Mouse (Mus musculus) layer of hippocampus, postnatal 14 days (tissue): ENCODE measurements at regions not wholly inside any gene's neighbourhood (a gene's known extent, or its start where the extent isn't known, plus 50 kb on each side); places are given as distances from the start of the nearest gene placed in this dataset.

Experiments used
- DNase-seq, 2 experiments: peaks; one replicate each; pipeline ENCODE4 v3.0.0; 2021 to 2022; ENCODE audit warnings: low spot score in 2 of 2, mixed read lengths in 1 of 2

DNA sequence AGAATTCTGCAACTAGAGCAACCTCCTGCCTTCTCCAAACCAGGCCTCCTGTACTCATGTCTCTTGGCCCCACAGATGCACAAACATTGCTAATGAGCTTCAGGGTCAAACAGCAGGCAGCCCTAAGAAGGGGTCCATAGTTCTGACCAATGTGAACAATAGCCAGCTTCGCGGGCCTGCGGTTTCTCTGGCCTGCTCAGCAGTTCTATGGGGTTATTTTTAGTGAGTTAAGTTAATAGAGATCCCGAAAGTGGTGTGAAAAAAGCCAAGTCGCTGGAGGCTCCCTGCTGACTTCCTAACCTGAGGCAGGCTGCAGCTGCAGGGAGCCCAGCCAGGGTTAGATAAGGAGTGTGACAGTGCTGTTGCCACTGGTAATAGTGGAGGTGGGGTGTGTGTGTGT is 106.6 kb downstream of the Pdcd6ip start:
- DNase-seq = no peak

GRCm38 (mm10) chr9:113587260-113587659 is 120.8 kb downstream of the Pdcd6ip start:
- no peak for DNase-seq

DNA sequence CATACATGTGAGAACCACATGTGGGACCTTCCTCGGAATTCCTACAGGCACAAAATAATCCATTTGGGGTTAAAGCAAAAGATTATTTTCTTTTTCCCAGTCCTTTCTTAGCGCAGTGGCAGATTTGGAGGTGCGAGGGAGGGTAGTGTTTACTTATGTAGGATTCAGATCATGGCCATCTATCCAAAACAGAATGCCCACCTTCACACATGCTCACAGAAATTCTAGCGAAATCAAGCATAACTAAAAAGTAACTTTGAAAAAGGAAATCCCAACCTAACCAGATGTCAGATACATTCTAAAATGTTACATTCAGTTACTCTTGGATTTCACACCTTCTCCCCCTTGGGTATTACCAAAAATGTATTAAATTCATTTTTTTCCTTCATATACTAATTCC is 121.6 kb downstream of the Pdcd6ip start:
- DNase-seq = no peak

DNA sequence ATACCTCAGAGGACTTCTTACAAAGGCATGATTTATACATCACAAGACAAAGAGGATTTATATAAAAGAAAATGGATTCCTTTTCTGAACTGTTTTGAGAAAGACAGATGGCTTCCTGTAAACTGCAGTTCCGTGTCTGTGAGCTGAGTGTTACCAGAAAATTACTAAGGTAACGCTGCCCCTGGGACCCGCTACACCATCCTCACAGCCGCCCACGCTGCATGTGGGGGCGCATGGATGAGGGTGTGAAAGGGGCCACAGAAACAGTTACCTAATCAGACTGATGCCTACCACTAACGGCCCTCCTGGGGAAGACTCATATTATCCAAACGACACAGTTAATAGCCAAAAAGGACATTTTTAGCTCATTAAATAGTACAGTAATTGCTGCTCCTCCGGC is 129.8 kb downstream of the Pdcd6ip start:
- DNase-seq = no peak

GRCm38 (mm10) chr9:113568849-113569248 is 139.2 kb downstream of the Pdcd6ip start:
- DNase-seq = no peak

GRCm38 (mm10) chr9:113567705-113568104 is 140.4 kb downstream of the Pdcd6ip start:
- DNase-seq = no peak

GRCm38 (mm10) chr9:113566620-113567019 is 141.4 kb downstream of the Pdcd6ip start:
- no peak for DNase-seq

GRCm38 (mm10) chr9:113553911-113554310 is 154.1 kb downstream of the Pdcd6ip start:
- DNase-seq = no peak

DNA sequence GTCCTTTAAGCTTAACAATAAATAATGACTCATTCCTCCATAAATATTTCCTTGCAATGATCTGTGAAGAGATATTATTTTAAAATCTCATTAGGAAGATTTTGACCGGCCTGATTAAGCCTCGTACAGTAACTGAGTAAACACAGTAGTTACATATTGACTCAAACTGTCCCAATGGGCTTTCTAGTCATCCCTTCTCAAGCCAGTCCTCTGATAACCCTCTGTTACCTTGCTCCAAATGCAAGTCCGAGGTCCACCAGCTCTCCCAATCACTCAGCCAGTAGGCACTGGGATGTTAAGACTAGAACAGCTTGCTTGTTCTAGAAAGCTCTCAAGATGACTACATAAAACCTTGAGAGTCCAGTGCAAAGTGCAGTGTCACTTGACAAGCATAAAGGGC is 160.6 kb downstream of the Pdcd6ip start:
- DNase-seq = no peak

DNA sequence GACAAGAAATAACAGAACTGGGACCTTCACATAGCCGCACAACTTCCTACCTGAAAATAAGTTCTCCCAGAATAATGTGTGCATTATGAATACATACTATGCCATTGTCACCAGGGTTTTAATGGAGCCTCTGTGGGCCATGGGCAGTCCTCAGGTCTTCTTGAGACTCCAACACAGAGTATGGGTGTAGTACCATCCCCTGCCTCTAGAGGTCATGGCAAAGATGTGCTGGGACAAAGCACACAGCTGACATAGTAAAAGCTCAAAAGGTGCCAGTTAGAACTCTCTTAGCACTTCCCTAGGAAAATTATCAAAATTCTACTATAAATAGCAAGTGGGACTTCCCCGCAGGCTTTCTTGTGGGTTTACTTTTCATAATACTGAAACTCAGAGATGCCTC is 179.5 kb downstream of the Pdcd6ip start:
- DNase-seq = no peak

- no peak for DNase-seq
These were observed 183.8 kb downstream of the Pdcd6ip start for GRCm38 (mm10) chr9:113524307-113524706.

- DNase-seq = no peak
These were observed 184.9 kb downstream of the Pdcd6ip start for GRCm38 (mm10) chr9:113523173-113523572.

- DNase-seq = no peak
These were observed 188.3 kb downstream of the Pdcd6ip start for GRCm38 (mm10) chr9:113519727-113520126.

GRCm38 (mm10) chr9:113518482-113518881 is 189.6 kb downstream of the Pdcd6ip start:
- DNase-seq = no peak

- no peak for DNase-seq
These were observed 190.3 kb downstream of the Pdcd6ip start for GRCm38 (mm10) chr9:113517756-113518155.

- no peak for DNase-seq
These were observed 192.4 kb downstream of the Pdcd6ip start for GRCm38 (mm10) chr9:113515703-113516020.

DNA sequence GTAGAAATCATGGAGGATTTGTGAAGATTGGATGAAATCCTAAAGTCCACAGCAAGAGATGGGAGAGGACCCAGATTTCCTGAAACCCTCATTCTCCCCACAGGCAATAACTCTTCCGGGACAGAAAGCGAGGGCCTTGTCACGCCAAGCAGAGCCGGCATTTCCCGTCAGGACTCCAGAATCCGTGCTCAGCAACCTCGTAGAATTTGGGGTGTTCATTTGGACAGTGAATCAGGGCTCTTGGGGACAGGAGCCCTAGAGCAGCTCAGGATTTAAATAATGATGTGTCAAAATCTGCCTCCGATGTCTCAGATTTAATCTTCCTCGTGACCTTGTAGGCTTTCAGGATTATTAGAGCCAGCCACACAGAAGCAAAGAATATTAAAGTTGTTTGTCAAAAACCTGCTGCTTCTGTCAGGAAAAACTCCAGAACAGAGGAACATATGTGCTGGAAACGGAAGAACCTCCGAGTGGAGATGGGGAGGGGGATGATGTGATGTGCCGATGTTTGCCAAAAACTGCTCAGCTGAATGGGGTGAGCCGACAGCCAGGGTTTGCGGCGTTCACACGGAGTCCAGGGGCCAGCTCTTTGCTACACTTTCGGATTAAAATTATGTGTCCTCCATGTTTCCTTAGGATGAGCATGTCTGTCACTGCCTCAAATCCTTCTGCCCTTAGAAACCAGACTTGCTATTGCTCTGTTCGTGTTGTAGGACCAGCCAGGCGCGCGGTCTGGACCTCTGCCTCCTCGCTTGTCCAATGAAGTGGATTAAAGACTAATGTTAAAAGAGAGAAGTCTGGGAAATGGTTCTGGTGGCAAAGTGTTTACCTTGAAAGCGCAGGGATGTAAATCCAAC is 193.0 kb downstream of the Pdcd6ip start:
- DNase-seq = no peak

DNA sequence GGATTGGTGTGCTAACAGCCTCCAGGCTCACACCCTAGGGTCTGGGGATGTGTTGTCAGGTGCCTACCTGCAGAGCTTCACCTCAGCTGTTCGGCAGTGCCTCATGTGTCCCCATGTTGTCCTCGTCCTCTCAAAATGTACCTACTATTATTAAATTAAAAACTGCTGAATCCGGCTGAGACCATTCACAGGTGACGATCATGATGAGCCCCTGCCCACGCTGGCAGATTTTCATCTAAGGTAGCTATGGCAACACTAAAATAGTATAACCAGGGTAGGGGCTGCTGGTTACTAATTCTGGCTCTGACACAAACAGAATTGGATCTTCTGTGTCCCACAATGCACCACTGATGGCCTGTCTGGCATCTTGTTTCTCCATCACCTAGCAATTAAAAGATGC is 196.8 kb downstream of the Pdcd6ip start:
- DNase-seq = no peak

DNA sequence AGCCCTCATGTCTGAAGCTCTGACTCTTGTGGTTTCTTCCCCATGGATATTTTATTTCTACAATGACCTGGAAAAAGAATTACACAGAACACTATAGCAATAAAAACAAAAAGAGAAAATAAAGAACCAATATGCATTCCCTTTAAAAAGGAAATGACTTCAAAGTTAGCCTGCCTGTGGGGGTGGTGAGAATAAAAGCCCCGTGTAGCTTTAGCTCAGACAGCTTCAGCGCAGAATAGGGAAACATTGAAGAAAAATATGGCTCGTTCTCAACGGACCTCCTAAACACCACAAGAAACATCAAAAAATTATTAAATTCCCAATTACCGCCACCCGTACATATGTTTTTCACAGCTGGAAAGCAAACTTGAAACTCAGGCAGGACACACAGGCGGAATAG is 198.7 kb downstream of the Pdcd6ip start:
- no peak for DNase-seq

- peak; percentile 52 to 64 for DNase-seq
These were observed 199.2 kb downstream of the Pdcd6ip start for GRCm38 (mm10) chr9:113508821-113509220.

- DNase-seq = peak; percentile 37 to 70
These were observed 200.2 kb downstream of the Pdcd6ip start for GRCm38 (mm10) chr9:113507561-113508460.

- no peak for DNase-seq
These were observed 208.8 kb downstream of the Pdcd6ip start for GRCm38 (mm10) chr9:113499246-113499645.
